Mouse (Mus musculus): ENCODE results near the gene Ehd2. TPM values are rescaled to one million over a fixed set of nuclear protein-coding genes. Genes with fewer than 3 reads are reported as not detected.

Ehd2 gene
- total and polyA plus RNA-seq, 2 experiments from 2014 or later = 48.7 to 66.7 TPM

DNA sequence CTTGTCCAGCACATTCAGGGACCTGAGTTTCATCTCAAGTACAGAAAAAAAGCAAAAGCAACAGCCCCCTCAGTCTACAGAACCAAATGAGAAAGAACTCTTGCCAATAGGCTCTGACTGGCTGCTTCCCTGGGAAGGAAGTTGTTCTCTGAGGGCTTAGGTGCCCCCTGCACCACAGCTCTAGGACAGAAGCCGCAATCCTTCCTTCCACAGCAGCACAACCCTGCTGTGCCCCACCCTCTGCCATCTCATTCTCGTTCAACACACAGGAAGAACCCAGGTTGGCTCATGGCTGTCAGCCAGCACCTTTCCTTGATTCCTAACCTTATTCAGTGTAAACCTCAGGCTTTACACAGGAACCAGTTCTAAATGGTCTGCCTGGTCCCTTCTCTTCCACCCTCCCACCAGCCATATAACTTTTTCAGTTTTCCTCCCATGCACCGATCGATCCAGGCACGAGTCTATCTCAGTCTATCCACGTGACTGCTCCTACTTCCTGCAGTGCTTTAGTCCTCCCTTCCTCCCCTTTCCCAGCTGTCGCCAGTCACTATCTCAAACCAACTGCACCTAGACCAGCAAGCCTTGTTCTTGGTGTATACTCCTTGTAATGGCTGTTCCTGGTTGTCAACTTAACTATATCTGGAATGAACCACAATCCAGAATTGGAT, 44.2 kb upstream of the Ehd2 start:
- Histone ChIP-seq H3K4me3 (ENCODE audit: low read depth, low read length) (no peak overlapping the region), H3K36me3 (replicated peaks; ENCODE audit: control insufficient read depth, insufficient read depth, low read length) (no peaks in the 10 kb centered on the region), H3K27me3 (ENCODE audit: control insufficient read depth, insufficient read depth, low read length) (no peaks in the 10 kb centered on the region), H3K9me3 (replicated peaks; ENCODE audit: control insufficient read depth, low read length) (no peaks in the 10 kb centered on the region), H3K4me1 (ENCODE audit: control insufficient read depth, insufficient read depth) (peaks cover 38% of the 10 kb centered on the region), H3K4me2 (ENCODE audit: low read depth, low read length) (no peak overlapping the region), H3K9ac (replicated peaks; ENCODE audit: low read depth, low read length) (no peak overlapping the region), H3K27ac (ENCODE audit: low read depth) (no peak overlapping the region)
- TF ChIP-seq CTCF (IDR thresholded peaks at IDR 0.05; ENCODE audit: low read depth) (no peak), EP300 (IDR thresholded peaks at IDR 0.05; ENCODE audit: low read depth) (no peak)
- ATAC-seq (ENCODE audit: insufficient read depth, low read depth) = no peak
- DNase-seq (ENCODE audit: low spot score) = no peak
- 57% methylated on average over 7 of the region's 7 CpGs for WGBS

- Histone ChIP-seq H3K9me3 (replicated peaks; ENCODE audit: control insufficient read depth, low read length) (no peaks in the 10 kb centered on the region), H3K36me3 (replicated peaks; ENCODE audit: control insufficient read depth, insufficient read depth, low read length) (no peaks in the 10 kb centered on the region), H3K9ac (replicated peaks; ENCODE audit: low read depth, low read length) (no peak overlapping the region), H3K4me3 (ENCODE audit: low read depth, low read length) (no peak overlapping the region), H3K27me3 (ENCODE audit: control insufficient read depth, insufficient read depth, low read length) (no peaks in the 10 kb centered on the region), H3K4me2 (ENCODE audit: low read depth, low read length) (no peak overlapping the region), H3K27ac (ENCODE audit: low read depth) (no peak overlapping the region), H3K4me1 (ENCODE audit: control insufficient read depth, insufficient read depth) (peaks cover 38% of the 10 kb centered on the region)
- ATAC-seq (ENCODE audit: insufficient read depth, low read depth) (no peak), DNase-seq (ENCODE audit: low spot score) (no peak)
- WGBS = 44% methylated on average over 5 of the region's 5 CpGs
- TF ChIP-seq CTCF (IDR thresholded peaks at IDR 0.05; ENCODE audit: low read depth) (no peak), EP300 (IDR thresholded peaks at IDR 0.05; ENCODE audit: low read depth) (no peak)
Measured at GRCm38 (mm10) chr7:16010649-16011048, 43.3 kb upstream of the Ehd2 start.

GRCm38 (mm10) chr7:16009636-16010035, 42.3 kb upstream of the Ehd2 start:
- TF ChIP-seq EP300 (IDR thresholded peaks at IDR 0.05; ENCODE audit: low read depth) (no peak), CTCF (IDR thresholded peaks at IDR 0.05; ENCODE audit: low read depth) (no peak)
- no peak for DNase-seq (ENCODE audit: low spot score)
- Histone ChIP-seq H3K36me3 (replicated peaks; ENCODE audit: control insufficient read depth, insufficient read depth, low read length) (no peaks in the 10 kb centered on the region), H3K9ac (replicated peaks; ENCODE audit: low read depth, low read length) (no peak overlapping the region), H3K9me3 (replicated peaks; ENCODE audit: control insufficient read depth, low read length) (no peaks in the 10 kb centered on the region), H3K4me1 (ENCODE audit: control insufficient read depth, insufficient read depth) (peaks cover 29% of the 10 kb centered on the region), H3K4me2 (ENCODE audit: low read depth, low read length) (no peak overlapping the region), H3K4me3 (ENCODE audit: low read depth, low read length) (no peak overlapping the region), H3K27ac (ENCODE audit: low read depth) (no peak overlapping the region), H3K27me3 (ENCODE audit: control insufficient read depth, insufficient read depth, low read length) (no peaks in the 10 kb centered on the region)
- no peak for ATAC-seq (ENCODE audit: insufficient read depth, low read depth)
- 87% methylated on average over 7 of the region's 7 CpGs for WGBS

GRCm38 (mm10) chr7:16005020-16005419, 37.7 kb upstream of the Ehd2 start:
- Histone ChIP-seq H3K27me3 (ENCODE audit: control insufficient read depth, insufficient read depth, low read length) (no peaks in the 10 kb centered on the region), H3K9me3 (replicated peaks; ENCODE audit: control insufficient read depth, low read length) (no peaks in the 10 kb centered on the region), H3K27ac (ENCODE audit: low read depth) (no peak overlapping the region), H3K36me3 (replicated peaks; ENCODE audit: control insufficient read depth, insufficient read depth, low read length) (no peaks in the 10 kb centered on the region), H3K4me3 (ENCODE audit: low read depth, low read length) (no peak overlapping the region), H3K9ac (replicated peaks; ENCODE audit: low read depth, low read length) (no peak overlapping the region), H3K4me1 (ENCODE audit: control insufficient read depth, insufficient read depth) (peaks cover 29% of the 10 kb centered on the region), H3K4me2 (ENCODE audit: low read depth, low read length) (no peak overlapping the region)
- ATAC-seq (ENCODE audit: insufficient read depth, low read depth) = no peak
- TF ChIP-seq EP300 (IDR thresholded peaks at IDR 0.05; ENCODE audit: low read depth) (no peak), CTCF (IDR thresholded peaks at IDR 0.05; ENCODE audit: low read depth) (no peak)
- DNase-seq (ENCODE audit: low spot score) = no peak
- WGBS = 71% methylated on average over 3 of the region's 3 CpGs

DNA sequence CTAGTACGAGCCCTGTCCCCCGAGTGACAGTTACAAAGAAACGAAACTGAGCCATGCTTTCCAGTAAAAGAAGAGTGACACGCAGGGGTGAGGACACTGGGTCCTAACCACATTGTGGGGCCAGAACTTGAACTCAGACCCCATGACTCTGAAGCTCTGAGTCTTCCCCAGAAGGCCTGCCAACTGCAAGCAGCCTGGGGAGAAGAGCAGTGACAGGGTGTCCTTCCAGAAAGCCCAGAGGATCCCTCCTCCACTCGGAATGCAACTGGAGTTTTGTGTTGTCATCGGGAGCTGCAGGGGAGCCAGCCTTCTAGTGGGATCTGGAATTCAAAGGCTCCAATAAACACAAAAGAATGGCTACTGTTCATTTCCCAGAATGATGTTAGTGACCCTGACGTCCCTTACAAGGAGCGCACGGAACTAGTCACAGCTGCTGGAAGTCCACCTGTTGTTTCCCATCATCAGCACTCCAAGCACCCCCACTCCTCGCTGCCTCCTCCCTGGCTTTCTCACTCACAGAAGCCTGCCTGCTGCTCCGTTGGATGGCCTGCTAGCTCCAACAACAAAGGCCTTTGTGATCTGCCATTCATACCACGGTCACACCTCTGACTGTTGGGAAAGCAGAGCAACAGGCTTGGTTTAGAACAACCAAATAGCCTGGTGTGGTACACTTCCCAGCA, 37.0 kb upstream of the Ehd2 start:
- no peaks in the 10 kb centered on the region for H3K27me3 ChIP-seq (ENCODE audit: control insufficient read depth, insufficient read depth, low read length)
- H3K4me1 ChIP-seq (ENCODE audit: control insufficient read depth, insufficient read depth) = peaks cover 30% of the 10 kb centered on the region
- ATAC-seq (ENCODE audit: insufficient read depth, low read depth) (no peak), DNase-seq (ENCODE audit: low spot score) (no peak)
- H3K4me3 ChIP-seq (ENCODE audit: low read depth, low read length) = no peak overlapping the region
- no peak overlapping the region for H3K9ac ChIP-seq (replicated peaks; ENCODE audit: low read depth, low read length)
- H3K36me3 ChIP-seq (replicated peaks; ENCODE audit: control insufficient read depth, insufficient read depth, low read length) = peaks cover 1% of the 10 kb centered on the region; the same call in 1 of the 2 replicates
- H3K4me2 ChIP-seq (ENCODE audit: low read depth, low read length) = no peak overlapping the region
- no peak for TF ChIP-seq EP300 (IDR thresholded peaks at IDR 0.05; ENCODE audit: low read depth)
- TF ChIP-seq CTCF (IDR thresholded peaks at IDR 0.05; ENCODE audit: low read depth) = no peak
- H3K27ac ChIP-seq (ENCODE audit: low read depth) = no peak overlapping the region
- WGBS = 67% methylated on average over 12 of the region's 12 CpGs
- no peaks in the 10 kb centered on the region for H3K9me3 ChIP-seq (replicated peaks; ENCODE audit: control insufficient read depth, low read length)
